Mouse (Mus musculus): ENCODE results near the gene Cwc22. TPM values are rescaled to one million over a fixed set of nuclear protein-coding genes. Genes with fewer than 3 reads are reported as not detected.

The Cwc22 gene
- polyA plus RNA-seq, 1 experiment: 4.9 TPM

- Histone ChIP-seq H3K9me3 (ENCODE audit: control insufficient read depth, low read length) (peaks cover 2% of the 10 kb centered on the region; the same call in 1 of the 2 replicates), H3K27me3 (ENCODE audit: control insufficient read depth) (no peaks in the 10 kb centered on the region), H3K36me3 (ENCODE audit: control insufficient read depth) (no peaks in the 10 kb centered on the region), H3K4me3 (replicated peaks) (no peak overlapping the region), H3K4me1 (ENCODE audit: control insufficient read depth) (no peaks in the 10 kb centered on the region)
- TF ChIP-seq GATA1 (IDR thresholded peaks at IDR 0.05; ENCODE audit: low read length) (no peak), TAL1 (IDR thresholded peaks at IDR 0.05; ENCODE audit: low read length) (no peak)
These were observed 61.1 kb downstream of the Cwc22 start for GRCm38 (mm10) chr2:77885036-77885435.

GRCm38 (mm10) chr2:77884491-77884890 is 61.7 kb downstream of the Cwc22 start:
- TF ChIP-seq TAL1 (IDR thresholded peaks at IDR 0.05; ENCODE audit: low read length) (no peak), GATA1 (IDR thresholded peaks at IDR 0.05; ENCODE audit: low read length) (no peak; the same call in 1 of the 2 replicates)
- Histone ChIP-seq H3K9me3 (ENCODE audit: control insufficient read depth, low read length) (peaks cover 2% of the 10 kb centered on the region; the same call in 1 of the 2 replicates), H3K27me3 (ENCODE audit: control insufficient read depth) (no peaks in the 10 kb centered on the region), H3K36me3 (ENCODE audit: control insufficient read depth) (no peaks in the 10 kb centered on the region), H3K4me3 (replicated peaks) (no peak overlapping the region), H3K4me1 (ENCODE audit: control insufficient read depth) (no peaks in the 10 kb centered on the region)

GRCm38 (mm10) chr2:77882961-77883360 is 63.2 kb downstream of the Cwc22 start:
- no peak overlapping the region for H3K4me3 ChIP-seq (replicated peaks)
- TF ChIP-seq GATA1 (IDR thresholded peaks at IDR 0.05; ENCODE audit: low read length): no peak
- no peak for TF ChIP-seq TAL1 (IDR thresholded peaks at IDR 0.05; ENCODE audit: low read length)
- no peaks in the 10 kb centered on the region for H3K27me3 ChIP-seq (ENCODE audit: control insufficient read depth)
- H3K9me3 ChIP-seq (ENCODE audit: control insufficient read depth, low read length): peaks cover 2% of the 10 kb centered on the region; the same call in 1 of the 2 replicates
- H3K36me3 ChIP-seq (ENCODE audit: control insufficient read depth): no peaks in the 10 kb centered on the region
- H3K4me1 ChIP-seq (ENCODE audit: control insufficient read depth): no peaks in the 10 kb centered on the region

- TF ChIP-seq TAL1 (IDR thresholded peaks at IDR 0.05; ENCODE audit: low read length): no peak; the same call in 1 of the 3 replicates
- TF ChIP-seq GATA1 (IDR thresholded peaks at IDR 0.05; ENCODE audit: low read length): 0 out of 2 replicates have a peak, but pooled peaks have one; percentile 0
- H3K4me1 ChIP-seq (ENCODE audit: control insufficient read depth): no peaks in the 10 kb centered on the region
These were observed 64.6 kb downstream of the Cwc22 start for GRCm38 (mm10) chr2:77881301-77882199.

GRCm38 (mm10) chr2:77880351-77880750 is 65.8 kb downstream of the Cwc22 start:
- Histone ChIP-seq H3K27me3 (ENCODE audit: control insufficient read depth) (no peaks in the 10 kb centered on the region), H3K9me3 (ENCODE audit: control insufficient read depth, low read length) (peaks cover 2% of the 10 kb centered on the region; the same call in 1 of the 2 replicates), H3K36me3 (ENCODE audit: control insufficient read depth) (no peaks in the 10 kb centered on the region), H3K4me3 (replicated peaks) (no peak overlapping the region), H3K4me1 (ENCODE audit: control insufficient read depth) (no peaks in the 10 kb centered on the region)
- no peak for TF ChIP-seq TAL1 (IDR thresholded peaks at IDR 0.05; ENCODE audit: low read length)
- TF ChIP-seq GATA1 (IDR thresholded peaks at IDR 0.05; ENCODE audit: low read length): peak; percentile 2; the same call in 1 of the 2 replicates

More at GRCm38 (mm10) chr2:77881301-77882199, 64.6 kb downstream of the Cwc22 start:
- H3K27me3 ChIP-seq (ENCODE audit: control insufficient read depth): no peaks in the 10 kb centered on the region
- H3K36me3 ChIP-seq (ENCODE audit: control insufficient read depth): no peaks in the 10 kb centered on the region
- no peak overlapping the region for H3K4me3 ChIP-seq (replicated peaks)
- H3K9me3 ChIP-seq (ENCODE audit: control insufficient read depth, low read length): peaks cover 2% of the 10 kb centered on the region; the same call in 1 of the 2 replicates

GRCm38 (mm10) chr2:77879736-77880135 is 66.4 kb downstream of the Cwc22 start:
- Histone ChIP-seq H3K36me3 (ENCODE audit: control insufficient read depth) (no peaks in the 10 kb centered on the region), H3K9me3 (ENCODE audit: control insufficient read depth, low read length) (peaks cover 2% of the 10 kb centered on the region; the same call in 1 of the 2 replicates), H3K4me3 (replicated peaks) (no peak overlapping the region), H3K27me3 (ENCODE audit: control insufficient read depth) (no peaks in the 10 kb centered on the region), H3K4me1 (ENCODE audit: control insufficient read depth) (no peaks in the 10 kb centered on the region)
- TF ChIP-seq TAL1 (IDR thresholded peaks at IDR 0.05; ENCODE audit: low read length) (no peak; the same call in 2 of the 3 replicates), GATA1 (IDR thresholded peaks at IDR 0.05; ENCODE audit: low read length) (no peak; the same call in 1 of the 2 replicates)

GRCm38 (mm10) chr2:77877156-77877855 is 68.9 kb downstream of the Cwc22 start:
- no peak overlapping the region for H3K4me3 ChIP-seq (replicated peaks)
- no peaks in the 10 kb centered on the region for H3K27me3 ChIP-seq (ENCODE audit: control insufficient read depth)
- H3K36me3 ChIP-seq (ENCODE audit: control insufficient read depth): no peaks in the 10 kb centered on the region
- no peaks in the 10 kb centered on the region for H3K9me3 ChIP-seq (ENCODE audit: control insufficient read depth, low read length)
- H3K4me1 ChIP-seq (ENCODE audit: control insufficient read depth): no peaks in the 10 kb centered on the region
- no peak; the same call in 1 of the 2 replicates for TF ChIP-seq GATA1 (IDR thresholded peaks at IDR 0.05; ENCODE audit: low read length)
- no peak for TF ChIP-seq TAL1 (IDR thresholded peaks at IDR 0.05; ENCODE audit: low read length)

- Histone ChIP-seq H3K36me3 (ENCODE audit: control insufficient read depth) (no peaks in the 10 kb centered on the region), H3K27me3 (ENCODE audit: control insufficient read depth) (no peaks in the 10 kb centered on the region), H3K9me3 (ENCODE audit: control insufficient read depth, low read length) (no peaks in the 10 kb centered on the region), H3K4me1 (ENCODE audit: control insufficient read depth) (no peaks in the 10 kb centered on the region), H3K4me3 (replicated peaks) (no peak overlapping the region)
- TF ChIP-seq GATA1 (IDR thresholded peaks at IDR 0.05; ENCODE audit: low read length): no peak
- no peak for TF ChIP-seq TAL1 (IDR thresholded peaks at IDR 0.05; ENCODE audit: low read length)
These were observed 69.8 kb downstream of the Cwc22 start for GRCm38 (mm10) chr2:77876331-77876730.

- TF ChIP-seq TAL1 (IDR thresholded peaks at IDR 0.05; ENCODE audit: low read length): no peak; the same call in 2 of the 3 replicates
- TF ChIP-seq GATA1 (IDR thresholded peaks at IDR 0.05; ENCODE audit: low read length): no peak
- no peaks in the 10 kb centered on the region for H3K27me3 ChIP-seq (ENCODE audit: control insufficient read depth)
- no peaks in the 10 kb centered on the region for H3K36me3 ChIP-seq (ENCODE audit: control insufficient read depth)
- H3K9me3 ChIP-seq (ENCODE audit: control insufficient read depth, low read length): no peaks in the 10 kb centered on the region
- H3K4me3 ChIP-seq (replicated peaks): no peak overlapping the region
- H3K4me1 ChIP-seq (ENCODE audit: control insufficient read depth): no peaks in the 10 kb centered on the region
These were observed 70.7 kb downstream of the Cwc22 start for GRCm38 (mm10) chr2:77875516-77875915.

Measured in erythroblast, embryonic 14.5 days (primary cell).